Mouse (Mus musculus): ENCODE results near the gene Wdr74. TPM values are rescaled to one million over a fixed set of nuclear protein-coding genes. Genes with fewer than 3 reads are reported as not detected.

Gene Wdr74
- polyA plus RNA-seq, 1 experiment from 2014 or later = 97.4 TPM

DNA sequence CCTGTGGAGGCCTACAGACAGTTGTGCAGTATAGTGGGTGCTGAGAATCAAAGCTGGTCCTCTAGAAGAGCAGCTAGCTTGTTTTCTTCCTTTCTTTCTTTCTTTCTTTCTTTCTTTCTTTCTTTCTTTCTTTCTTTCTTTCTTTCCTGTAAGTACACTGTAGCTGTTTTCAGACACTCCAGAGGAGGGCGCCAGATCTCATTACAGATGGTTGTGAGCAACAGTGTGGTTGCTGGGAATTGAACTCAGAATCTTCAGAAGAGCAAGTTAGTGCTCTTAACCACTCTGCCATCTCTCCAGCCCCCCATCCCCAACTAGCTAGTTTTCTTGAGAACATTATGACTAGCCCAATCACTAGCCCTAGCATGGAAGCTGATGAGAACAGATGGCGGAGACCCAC lies 25.1 kb downstream of the Wdr74 start:
- peaks cover 23% of the 10 kb centered on the region for H3K4me1 ChIP-seq
- H3K9me3 ChIP-seq = no peaks in the 10 kb centered on the region
- H3K4me2 ChIP-seq (replicated peaks) = no peak overlapping the region
- WGBS = 88% methylated on average over 2 of the region's 2 CpGs
- no peak for ATAC-seq (replicated peaks)
- H3K27me3 ChIP-seq = no peaks in the 10 kb centered on the region
- H3K27ac ChIP-seq (replicated peaks) = no peak overlapping the region
- no peak overlapping the region for H3K4me3 ChIP-seq
- peaks cover 37% of the 10 kb centered on the region for H3K36me3 ChIP-seq
- no peak overlapping the region for H3K9ac ChIP-seq (replicated peaks)

- no peak overlapping the region for H3K4me2 ChIP-seq (replicated peaks)
- ATAC-seq (replicated peaks) = no peak
- H3K27me3 ChIP-seq = no peaks in the 10 kb centered on the region
- H3K9ac ChIP-seq (replicated peaks) = no peak overlapping the region
- peaks cover 8% of the 10 kb centered on the region for H3K4me1 ChIP-seq
- no peaks in the 10 kb centered on the region for H3K9me3 ChIP-seq
- H3K4me3 ChIP-seq = no peak overlapping the region
- H3K36me3 ChIP-seq = peaks cover 62% of the 10 kb centered on the region
- WGBS = 93% methylated on average over 4 of the region's 4 CpGs
- no peak overlapping the region for H3K27ac ChIP-seq (replicated peaks)
Measured at GRCm38 (mm10) chr19:8763276-8763675, 27.6 kb downstream of the Wdr74 start.

GRCm38 (mm10) chr19:8765562-8765961 lies 29.9 kb downstream of the Wdr74 start:
- Histone ChIP-seq H3K4me2 (replicated peaks) (no peak overlapping the region), H3K36me3 (peaks cover 81% of the 10 kb centered on the region), H3K27me3 (no peaks in the 10 kb centered on the region), H3K9ac (replicated peaks) (no peak overlapping the region), H3K27ac (replicated peaks) (no peak overlapping the region), H3K9me3 (no peaks in the 10 kb centered on the region), H3K4me3 (no peak overlapping the region), H3K4me1 (peaks cover 5% of the 10 kb centered on the region)
- no peak for ATAC-seq (replicated peaks)
- 95% methylated on average over 9 of the region's 9 CpGs for WGBS

DNA sequence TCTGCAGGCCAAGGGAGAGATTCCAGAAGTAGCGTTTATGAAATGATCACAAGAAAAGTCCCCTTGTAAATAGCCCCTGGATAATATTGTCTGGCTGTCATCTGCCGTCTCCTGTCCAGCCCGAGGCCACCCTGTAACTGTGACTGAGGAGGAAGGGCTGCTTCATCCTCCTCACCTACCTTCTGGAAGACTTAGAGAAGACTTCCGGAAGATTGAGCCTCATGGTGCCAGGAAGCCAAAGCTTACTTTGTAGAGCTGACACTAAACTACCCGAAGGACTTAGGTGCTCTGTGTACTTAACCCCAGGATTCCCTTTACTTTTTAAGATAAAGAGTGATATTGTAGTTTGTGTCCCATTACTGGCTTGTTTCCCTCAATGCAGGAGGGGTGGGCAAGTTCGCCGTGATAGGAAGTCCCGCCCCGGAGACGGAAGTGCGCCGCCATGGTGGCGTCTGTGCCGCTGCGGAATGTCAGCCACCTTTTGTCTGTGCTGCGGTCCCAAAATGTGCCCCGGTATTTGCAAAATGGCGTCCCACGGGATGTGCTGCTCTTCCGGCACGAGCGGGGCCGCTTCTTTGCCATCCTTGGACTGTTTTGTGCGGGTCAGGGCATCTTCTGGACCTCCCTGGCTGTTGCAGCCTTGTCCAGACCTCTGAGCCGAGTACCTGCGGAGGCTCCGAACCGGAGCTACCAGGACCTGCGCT lies 35.1 kb downstream of the Wdr74 start, which contains the start of gene Tmem223:
Gene Tmem223 (plus strand): TSS at position 430 of the 704 bp plus-strand sequence.
- 17% methylated on average over 29 of the region's 29 CpGs for whole genome bisulfite sequencing
- H3K36me3 ChIP-seq = peaks cover 57% of the 10 kb centered on the region
- H3K9ac ChIP-seq (replicated peaks) = peak within 1 kb of the TSS; percentile 95
- peak within 1 kb of the TSS; percentile 58 for H3K4me2 ChIP-seq (replicated peaks)
- peak; percentile 64 for ATAC-seq (replicated peaks)
- H3K27ac ChIP-seq (replicated peaks) = peak within 1 kb of the TSS; percentile 92
- H3K4me1 ChIP-seq = peaks cover 41% of the 10 kb centered on the region
- no peaks in the 10 kb centered on the region for H3K9me3 ChIP-seq
- peak within 1 kb of the TSS; percentile 77 for H3K4me3 ChIP-seq
- no peaks in the 10 kb centered on the region for H3K27me3 ChIP-seq

- peaks cover 45% of the 10 kb centered on the region for H3K4me1 ChIP-seq
- peak overlapping the region; percentile 80; the same call in 1 of the 2 replicates for H3K4me2 ChIP-seq (replicated peaks)
- H3K9me3 ChIP-seq = no peaks in the 10 kb centered on the region
- 0 out of 2 replicates have a peak overlapping the region, but pooled peaks have one; percentile 91 for H3K9ac ChIP-seq (replicated peaks)
- WGBS = 90% methylated on average over 5 of the region's 5 CpGs
- no peak for ATAC-seq (replicated peaks)
- peak overlapping the region; percentile 99 for H3K27ac ChIP-seq (replicated peaks)
- no peaks in the 10 kb centered on the region for H3K27me3 ChIP-seq
- peaks cover 37% of the 10 kb centered on the region for H3K36me3 ChIP-seq
- peak overlapping the region; percentile 77; the same call in 1 of the 2 replicates for H3K4me3 ChIP-seq
Measured at GRCm38 (mm10) chr19:8772996-8773395, 37.4 kb downstream of the Wdr74 start.

DNA sequence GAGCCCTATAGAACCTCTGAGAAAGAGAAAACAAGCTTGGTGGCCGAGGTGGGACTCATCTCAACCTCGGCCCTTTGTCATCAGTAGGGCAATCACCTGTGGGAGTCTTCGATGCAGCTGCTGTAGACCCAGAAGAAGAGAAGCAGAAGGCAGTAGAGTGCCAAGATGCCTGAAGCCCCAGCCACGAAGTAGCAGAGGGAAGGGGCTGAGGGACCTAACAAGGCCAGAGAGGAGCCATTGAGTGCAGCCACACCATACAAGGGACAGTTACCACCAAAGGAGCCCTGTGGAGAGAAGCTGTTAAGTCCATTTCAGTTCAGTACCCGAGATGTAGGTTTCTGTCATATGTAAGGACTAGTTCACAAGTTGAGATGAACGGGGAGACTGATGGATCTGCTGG lies 37.8 kb downstream of the Wdr74 start:
- Histone ChIP-seq H3K27me3 (no peaks in the 10 kb centered on the region), H3K4me1 (peaks cover 45% of the 10 kb centered on the region), H3K9me3 (no peaks in the 10 kb centered on the region), H3K27ac (replicated peaks) (peak overlapping the region; percentile 99), H3K4me3 (peak overlapping the region; percentile 77), H3K4me2 (replicated peaks) (peak overlapping the region; percentile 80), H3K9ac (replicated peaks) (peak overlapping the region; percentile 91), H3K36me3 (peaks cover 37% of the 10 kb centered on the region)
- ATAC-seq (replicated peaks) = no peak
- WGBS = 67% methylated on average over 6 of the region's 6 CpGs

DNA sequence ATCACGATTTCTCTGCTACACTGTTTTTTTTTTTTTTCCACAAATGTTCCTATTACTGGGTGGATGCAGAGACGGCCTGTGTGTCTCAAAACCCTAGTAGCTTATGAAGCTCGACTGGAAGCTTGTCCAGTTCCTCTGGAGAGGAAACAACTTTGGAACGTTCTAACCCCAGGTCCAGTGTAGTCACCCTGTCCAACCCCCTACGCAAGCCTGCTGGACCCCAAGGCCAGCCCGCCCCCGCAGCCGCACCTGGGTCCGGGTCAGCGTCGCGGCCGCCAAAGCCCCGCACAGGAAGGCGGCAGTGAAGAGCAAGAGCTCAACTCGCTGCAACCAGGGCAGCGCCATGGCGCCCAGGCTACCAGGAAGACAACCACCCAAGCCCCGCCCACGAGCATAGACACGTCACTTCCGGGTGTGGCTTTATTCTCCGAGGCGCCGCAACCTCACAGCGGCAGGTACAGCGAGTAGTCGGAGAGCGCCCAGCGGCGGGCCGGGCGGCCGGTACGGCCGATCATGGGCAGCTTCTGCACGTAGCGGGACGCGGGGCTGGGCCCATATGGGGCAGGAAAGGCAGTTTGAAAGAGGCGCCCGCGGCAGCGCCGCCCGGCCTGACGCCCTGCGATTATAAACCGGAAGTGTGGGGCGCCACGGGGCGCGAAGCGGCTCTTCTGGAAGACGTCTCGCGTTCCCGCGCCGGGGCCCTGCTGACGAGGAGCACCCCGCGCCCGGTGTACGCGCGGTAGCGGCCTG lies 38.6 kb downstream of the Wdr74 start, which contains the start of gene Tmem179b:
Gene Tmem179b (minus strand): TSS at position 382 of the 750 bp plus-strand sequence.
- peak; percentile 95 for ATAC-seq (replicated peaks)
- peak within 1 kb of the TSS; percentile 99 for H3K27ac ChIP-seq (replicated peaks)
- H3K4me3 ChIP-seq = peak within 1 kb of the TSS; percentile 77
- H3K9me3 ChIP-seq = no peaks in the 10 kb centered on the region
- WGBS = under 1% methylated on average over 68 of the region's 68 CpGs
- peaks cover 45% of the 10 kb centered on the region for H3K4me1 ChIP-seq
- H3K4me2 ChIP-seq (replicated peaks) = peak within 1 kb of the TSS; percentile 80
- H3K27me3 ChIP-seq = no peaks in the 10 kb centered on the region
- H3K36me3 ChIP-seq = peaks cover 33% of the 10 kb centered on the region
- peak within 1 kb of the TSS; percentile 91 for H3K9ac ChIP-seq (replicated peaks)

DNA sequence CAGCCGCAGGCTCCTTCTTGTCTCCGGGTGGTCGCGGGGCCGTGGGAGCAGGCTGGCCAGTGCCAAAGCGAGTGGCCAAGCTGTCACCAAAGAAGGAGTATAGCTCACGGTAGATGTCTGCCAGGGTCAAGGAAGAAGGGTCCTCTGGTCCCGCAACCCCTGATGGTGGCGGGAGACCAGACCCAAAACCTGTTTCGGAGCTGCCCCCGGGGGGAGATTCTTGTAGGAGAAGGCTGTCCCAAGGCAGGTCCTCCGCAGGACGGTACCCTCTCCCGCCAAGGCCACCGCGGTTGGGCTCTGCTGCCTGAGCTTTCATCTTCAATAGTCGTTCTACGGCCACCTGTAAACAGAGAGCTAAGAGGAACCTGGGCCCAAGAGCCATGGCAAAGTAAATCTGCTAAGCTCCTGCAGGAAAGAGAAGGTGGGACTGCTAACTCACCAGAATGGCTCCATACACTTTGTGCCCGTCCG lies 39.4 kb downstream of the Wdr74 start:
- peak overlapping the region; percentile 91 for H3K9ac ChIP-seq (replicated peaks)
- no peaks in the 10 kb centered on the region for H3K27me3 ChIP-seq
- H3K36me3 ChIP-seq = peaks cover 27% of the 10 kb centered on the region
- H3K9me3 ChIP-seq = no peaks in the 10 kb centered on the region
- H3K4me2 ChIP-seq (replicated peaks) = peak overlapping the region; percentile 80
- H3K27ac ChIP-seq (replicated peaks) = peak overlapping the region; percentile 99
- peak overlapping the region; percentile 77 for H3K4me3 ChIP-seq
- H3K4me1 ChIP-seq = peaks cover 45% of the 10 kb centered on the region
- 5% methylated on average over 20 of the region's 20 CpGs for WGBS
- ATAC-seq (replicated peaks) = no peak; the same call in 1 of the 2 replicates

DNA sequence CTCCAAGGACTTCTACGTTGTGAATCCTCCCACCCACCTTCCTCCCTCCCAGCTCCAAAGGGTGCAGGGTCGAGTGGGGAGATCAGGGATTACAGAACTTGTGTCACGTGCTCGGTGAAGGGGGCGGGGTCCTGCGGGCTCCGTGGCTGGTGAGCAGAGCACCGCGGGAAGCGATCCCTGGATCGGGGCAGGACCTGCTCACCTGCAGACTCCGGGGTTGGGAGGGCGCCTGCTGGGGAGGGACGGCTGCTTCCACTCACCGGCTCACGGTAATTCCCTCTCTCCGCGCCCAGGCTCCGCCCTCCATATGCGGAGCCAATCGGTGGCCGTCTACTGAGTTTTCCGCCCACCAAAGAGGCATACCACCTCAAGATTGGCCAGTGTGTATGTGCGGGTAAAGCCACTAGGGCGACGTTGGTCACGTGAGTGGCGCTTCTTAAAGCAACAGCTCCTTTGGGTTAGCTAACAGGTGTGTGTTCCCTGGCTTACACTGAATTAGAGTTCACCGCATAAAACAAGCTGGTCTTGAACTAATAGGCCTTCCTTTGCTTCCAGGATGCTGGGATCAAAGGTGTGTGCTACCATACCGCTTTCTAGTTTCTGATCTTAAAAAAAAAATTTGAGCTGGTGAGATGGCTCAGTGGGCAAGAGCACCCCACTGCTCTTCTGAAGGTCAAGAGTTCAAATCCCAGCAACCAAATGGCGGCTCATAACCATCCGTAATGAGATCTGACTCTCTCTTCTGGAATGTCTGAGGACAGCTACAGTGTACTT lies 50.6 kb downstream of the Wdr74 start, which contains the start of gene Taf6l:
Gene Taf6l (minus strand): TSS at position 410 of the 774 bp plus-strand sequence.
- Histone ChIP-seq H3K4me3 (peak within 1 kb of the TSS; percentile 83), H3K27me3 (no peaks in the 10 kb centered on the region), H3K4me1 (peaks cover 13% of the 10 kb centered on the region), H3K36me3 (peaks cover 23% of the 10 kb centered on the region), H3K4me2 (replicated peaks) (peak within 1 kb of the TSS; percentile 71), H3K9ac (replicated peaks) (peak within 1 kb of the TSS; percentile 67), H3K9me3 (no peaks in the 10 kb centered on the region), H3K27ac (replicated peaks) (peak within 1 kb of the TSS; percentile 87)
- WGBS = under 1% methylated on average over 32 of the region's 32 CpGs
- ATAC-seq (replicated peaks) = peak; percentile 99

DNA sequence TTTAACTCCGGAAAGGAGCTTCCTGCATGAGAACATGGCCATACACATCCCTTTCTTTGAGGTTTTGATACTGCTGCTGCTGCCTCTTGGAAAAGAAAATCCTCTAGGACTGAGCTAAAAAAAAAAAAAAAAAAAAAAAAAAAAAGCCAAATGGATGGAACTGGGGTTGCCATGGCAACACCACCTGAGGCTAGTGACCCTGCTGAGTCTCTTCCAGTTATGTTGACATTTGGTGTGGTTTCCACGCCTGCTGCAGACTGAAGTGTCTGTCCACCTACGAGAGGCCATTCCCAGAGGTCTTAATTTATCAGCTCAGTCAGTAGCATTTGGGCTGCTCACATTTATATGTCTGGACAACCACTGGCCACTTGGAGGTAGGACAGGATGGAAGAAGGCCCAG lies 52.9 kb downstream of the Wdr74 start:
- Histone ChIP-seq H3K36me3 (peaks cover 14% of the 10 kb centered on the region), H3K9me3 (no peaks in the 10 kb centered on the region), H3K4me3 (no peak overlapping the region), H3K4me1 (peaks cover 13% of the 10 kb centered on the region), H3K9ac (replicated peaks) (0 out of 2 replicates have a peak overlapping the region, but pooled peaks have one; percentile 7), H3K27me3 (no peaks in the 10 kb centered on the region), H3K4me2 (replicated peaks) (no peak overlapping the region), H3K27ac (replicated peaks) (peak overlapping the region; percentile 40; the same call in 1 of the 2 replicates)
- ATAC-seq (replicated peaks) = no peak
- WGBS = 17% methylated on average over 3 of the region's 3 CpGs

DNA sequence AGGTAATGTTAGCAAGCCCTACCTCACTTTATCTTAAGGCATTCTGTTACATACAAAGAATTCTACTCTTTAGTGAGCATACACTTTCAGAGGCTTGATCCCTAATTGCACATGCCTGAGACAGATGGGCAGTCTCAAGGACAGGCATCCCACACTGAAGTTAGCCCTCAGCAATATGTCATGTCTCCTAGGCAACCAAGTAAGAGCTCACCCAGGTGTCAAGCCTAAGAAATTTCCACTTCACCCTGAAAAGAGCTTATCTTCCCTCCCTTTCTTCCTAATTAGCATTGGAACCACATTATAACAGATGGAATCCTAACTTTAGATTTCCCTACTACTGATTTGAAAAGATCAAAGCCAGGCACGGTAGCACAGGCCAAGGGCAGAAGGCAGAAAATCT lies 53.5 kb downstream of the Wdr74 start:
- no peak overlapping the region for H3K4me3 ChIP-seq
- H3K36me3 ChIP-seq = peaks cover 19% of the 10 kb centered on the region
- no peak for ATAC-seq (replicated peaks)
- H3K4me2 ChIP-seq (replicated peaks) = no peak overlapping the region
- no peaks in the 10 kb centered on the region for H3K9me3 ChIP-seq
- H3K27me3 ChIP-seq = no peaks in the 10 kb centered on the region
- 58% methylated on average over 1 of the region's 1 CpGs for WGBS
- peak overlapping the region; percentile 40 for H3K27ac ChIP-seq (replicated peaks)
- H3K4me1 ChIP-seq = peaks cover 13% of the 10 kb centered on the region
- H3K9ac ChIP-seq (replicated peaks) = no peak overlapping the region
